In genomic region chr12:38598096-38598495, GRCm38 (mm10) we compare ENCODE assay signal across 15 mouse cellular contexts.
DNase-seq lines count a peak whose midpoint lies in the region; ATAC-seq and TF ChIP-seq lines count a peak whose summit lies in the region.
"Had no signal": no experiment of that assay in that cellular context is flagged by ENCODE, and none has a peak within 500 bp of the region (broad histone marks: within the 10 kb centered on the region; RNA-seq: fewer than 3 reads in every experiment).

No protein-coding gene starts in this region.

- no peak for DNase-seq in forebrain, embryonic 11.5 days (ENCODE audit: low spot score)
- DNase-seq in forebrain, postnatal 0 days, result no peak
- DNase-seq in midbrain, embryonic 10.5 days (ENCODE audit: low spot score), result no peak
- DNase-seq in layer of hippocampus, adult 11-12 months (ENCODE audit: low spot score), result peak; percentile 53
- peak; percentile 41 for DNase-seq in retina, embryonic 14.5 days (ENCODE audit: low spot score)
- no peak for DNase-seq in lung, adult 2 months
- DNase-seq in kidney, postnatal 14 days, result no peak
- DNase-seq: adrenal gland, adult 8-10 months; cerebellum, adult 2 months; heart, postnatal 4 days; lung, postnatal 14 days had no signal

- no peaks in the 10 kb centered on the region; the same call in 1 of the 2 replicates for H3K4me1 ChIP-seq in forebrain, embryonic 11.5 days (replicated peaks; ENCODE audit: control insufficient read depth, insufficient read depth, low read length)
- H3K4me1 ChIP-seq in forebrain, postnatal 0 days (ENCODE audit: insufficient read depth), result no peaks in the 10 kb centered on the region
- peaks cover 12% of the 10 kb centered on the region for H3K4me1 ChIP-seq in midbrain, embryonic 12.5 days
- H3K4me1 ChIP-seq in midbrain, embryonic 10.5 days, result peaks cover 5% of the 10 kb centered on the region
- no peaks in the 10 kb centered on the region for H3K4me1 ChIP-seq in lung, adult 2 months (ENCODE audit: control insufficient read depth, insufficient read depth, low read length)
- H3K4me1 ChIP-seq: embryonic facial prominence, embryonic 15.5 days; limb, embryonic 15.5 days had no signal

- no peak overlapping the region for H3K4me2 ChIP-seq in forebrain, embryonic 11.5 days (ENCODE audit: low read depth, low read length, severe bottlenecking)
- no peak overlapping the region for H3K4me2 ChIP-seq in forebrain, postnatal 0 days (ENCODE audit: low read depth)
- H3K4me2 ChIP-seq in midbrain, embryonic 12.5 days (replicated peaks), result no peak overlapping the region
- H3K4me2 ChIP-seq: embryonic facial prominence, embryonic 15.5 days; limb, embryonic 15.5 days had no signal

- TF ChIP-seq POLR2A in lung, adult 2 months (IDR thresholded peaks at IDR 0.05; ENCODE audit: borderline replicate concordance, extremely low read depth, low read depth, low read length), result no peak

- H3K36me3 ChIP-seq in forebrain, embryonic 11.5 days (ENCODE audit: control insufficient read depth, insufficient read depth, low read length), result no peaks in the 10 kb centered on the region
- H3K36me3 ChIP-seq in forebrain, postnatal 0 days (ENCODE audit: insufficient read depth), result no peaks in the 10 kb centered on the region
- H3K36me3 ChIP-seq in midbrain, embryonic 12.5 days, result no peaks in the 10 kb centered on the region
- no peaks in the 10 kb centered on the region for H3K36me3 ChIP-seq in midbrain, embryonic 10.5 days
- H3K36me3 ChIP-seq: embryonic facial prominence, embryonic 15.5 days; limb, embryonic 15.5 days had no signal

- H3K9ac ChIP-seq in forebrain, embryonic 11.5 days (ENCODE audit: low read length), result no peak overlapping the region
- no peak overlapping the region for H3K9ac ChIP-seq in forebrain, postnatal 0 days
- no peak overlapping the region for H3K9ac ChIP-seq in midbrain, embryonic 12.5 days (replicated peaks)
- H3K9ac ChIP-seq: embryonic facial prominence, embryonic 15.5 days; limb, embryonic 15.5 days had no signal

- WGBS in forebrain, embryonic 11.5 days, result 43% methylated on average over 2 of the region's 2 CpGs
- WGBS in forebrain, postnatal 0 days, result 31% methylated on average over 2 of the region's 2 CpGs
- 34% methylated on average over 2 of the region's 2 CpGs for WGBS in midbrain, embryonic 12.5 days
- 48% methylated on average over 2 of the region's 2 CpGs for WGBS in midbrain, embryonic 10.5 days
- WGBS in lung, adult 2 months, result 55% methylated on average over 2 of the region's 2 CpGs

- ATAC-seq in forebrain, embryonic 11.5 days (replicated peaks; ENCODE audit: low FRiP score), result 0 out of 2 replicates have a peak, but pooled peaks have one; percentile 31
- ATAC-seq in forebrain, postnatal 0 days, result no peak
- ATAC-seq in midbrain, embryonic 12.5 days (ENCODE audit: low FRiP score, low read depth), result peak; percentile 84

- no peaks in the 10 kb centered on the region for H3K9me3 ChIP-seq in forebrain, embryonic 11.5 days (ENCODE audit: control insufficient read depth, low read length)
- no peaks in the 10 kb centered on the region for H3K9me3 ChIP-seq in forebrain, postnatal 0 days (ENCODE audit: low read length)
- no peaks in the 10 kb centered on the region for H3K9me3 ChIP-seq in midbrain, embryonic 12.5 days
- no peaks in the 10 kb centered on the region for H3K9me3 ChIP-seq in midbrain, embryonic 10.5 days (replicated peaks)
- H3K9me3 ChIP-seq: embryonic facial prominence, embryonic 15.5 days; limb, embryonic 15.5 days had no signal

- no peak for TF ChIP-seq CTCF in forebrain, postnatal 0 days (IDR thresholded peaks at IDR 0.05; ENCODE audit: low read depth)
- no peak for TF ChIP-seq CTCF in lung, adult 2 months (IDR thresholded peaks at IDR 0.05; ENCODE audit: insufficient read depth, low read length)

- H3K4me3 ChIP-seq in forebrain, embryonic 11.5 days (ENCODE audit: low read depth, low read length), result no peak overlapping the region
- H3K4me3 ChIP-seq in forebrain, postnatal 0 days (ENCODE audit: low read depth, low read length), result no peak overlapping the region
- no peak overlapping the region for H3K4me3 ChIP-seq in midbrain, embryonic 12.5 days
- no peak overlapping the region for H3K4me3 ChIP-seq in midbrain, embryonic 10.5 days
- no peak overlapping the region for H3K4me3 ChIP-seq in lung, adult 2 months (replicated peaks; ENCODE audit: extremely low read depth, low read depth, low read length)
- H3K4me3 ChIP-seq: embryonic facial prominence, embryonic 15.5 days; limb, embryonic 15.5 days had no signal

- H3K27me3 ChIP-seq in forebrain, embryonic 11.5 days (ENCODE audit: control insufficient read depth, insufficient read depth, low read length), result no peaks in the 10 kb centered on the region
- no peaks in the 10 kb centered on the region for H3K27me3 ChIP-seq in forebrain, postnatal 0 days (ENCODE audit: insufficient read depth, low read length)
- no peaks in the 10 kb centered on the region for H3K27me3 ChIP-seq in midbrain, embryonic 12.5 days
- no peaks in the 10 kb centered on the region for H3K27me3 ChIP-seq in midbrain, embryonic 10.5 days (ENCODE audit: low read depth, poor library complexity, severe bottlenecking)
- H3K27me3 ChIP-seq: embryonic facial prominence, embryonic 15.5 days; limb, embryonic 15.5 days had no signal

- H3K27ac ChIP-seq in forebrain, embryonic 11.5 days (ENCODE audit: low read depth, low read length), result no peak overlapping the region
- no peak overlapping the region for H3K27ac ChIP-seq in forebrain, postnatal 0 days (ENCODE audit: low read depth, low read length)
- 0 out of 2 replicates have a peak overlapping the region, but pooled peaks have one; percentile 5 for H3K27ac ChIP-seq in midbrain, embryonic 12.5 days (replicated peaks)
- H3K27ac ChIP-seq in midbrain, embryonic 10.5 days (replicated peaks), result no peak overlapping the region
- H3K27ac ChIP-seq: embryonic facial prominence, embryonic 15.5 days; kidney, postnatal 0 days; limb, embryonic 15.5 days had no signal

Comparison
In these comparisons a context has a peak if more than half of its experiments do, and no peak if none do; other contexts are left out.
1. DNase-seq: peak in layer of hippocampus, adult 11-12 months (single experiment) and retina, embryonic 14.5 days (single experiment); none in forebrain, embryonic 11.5 days (single experiment), forebrain, postnatal 0 days (single experiment), midbrain, embryonic 10.5 days (single experiment), lung, adult 2 months (single experiment) and kidney, postnatal 14 days (single experiment).